Mouse (Mus musculus): ENCODE results near the gene Ilvbl. TPM values are rescaled to one million over a fixed set of nuclear protein-coding genes. Genes with fewer than 3 reads are reported as not detected.
"Not testable (repeated sequence)": the region's sequence is repeated elsewhere in the genome, so short reads cannot be mapped to it uniquely, and the experiment has no call there.

Ilvbl gene
- polyA plus RNA-seq, 1 experiment from 2014 or later: 78.9 TPM

GRCm38 (mm10) chr10:78592856-78593379 lies 18.8 kb downstream of the Ilvbl start:
- WGBS: 94% methylated on average over 4 of the region's 4 CpGs
- Histone ChIP-seq H3K4me1 (peaks cover 13% of the 10 kb centered on the region), H3K36me3 (replicated peaks) (no peaks in the 10 kb centered on the region)

GRCm38 (mm10) chr10:78593736-78594135 lies 19.6 kb downstream of the Ilvbl start:
- no peaks in the 10 kb centered on the region for H3K27me3 ChIP-seq (replicated peaks)
- no peaks in the 10 kb centered on the region for H3K9me3 ChIP-seq
- WGBS: 93% methylated on average over 5 of the region's 5 CpGs
- no peak for ATAC-seq (replicated peaks)
- H3K36me3 ChIP-seq (replicated peaks): no peaks in the 10 kb centered on the region
- H3K4me3 ChIP-seq: no peak overlapping the region
- H3K27ac ChIP-seq: no peak overlapping the region
- peaks cover 13% of the 10 kb centered on the region for H3K4me1 ChIP-seq
- no peak overlapping the region for H3K9ac ChIP-seq
- H3K4me2 ChIP-seq: no peak overlapping the region

More at GRCm38 (mm10) chr10:78592856-78593379, 18.8 kb downstream of the Ilvbl start:
- Histone ChIP-seq H3K9ac (no peak overlapping the region), H3K9me3 (no peaks in the 10 kb centered on the region), H3K4me3 (no peak overlapping the region), H3K27me3 (replicated peaks) (no peaks in the 10 kb centered on the region), H3K27ac (no peak overlapping the region), H3K4me2 (no peak overlapping the region)
- no peak for ATAC-seq (replicated peaks)

GRCm38 (mm10) chr10:78594157-78594556 lies 20.0 kb downstream of the Ilvbl start:
- 79% methylated on average over 6 of the region's 6 CpGs for WGBS
- Histone ChIP-seq H3K27ac (no peak overlapping the region), H3K9me3 (no peaks in the 10 kb centered on the region), H3K4me1 (peaks cover 13% of the 10 kb centered on the region), H3K9ac (no peak overlapping the region), H3K4me2 (no peak overlapping the region), H3K27me3 (replicated peaks) (no peaks in the 10 kb centered on the region), H3K36me3 (replicated peaks) (no peaks in the 10 kb centered on the region), H3K4me3 (no peak overlapping the region)
- no peak for ATAC-seq (replicated peaks)

GRCm38 (mm10) chr10:78594566-78594965 lies 20.4 kb downstream of the Ilvbl start:
- Histone ChIP-seq H3K36me3 (replicated peaks) (no peaks in the 10 kb centered on the region), H3K9ac (no peak overlapping the region), H3K4me3 (no peak overlapping the region), H3K27ac (no peak overlapping the region), H3K27me3 (replicated peaks) (no peaks in the 10 kb centered on the region), H3K9me3 (no peaks in the 10 kb centered on the region), H3K4me1 (peaks cover 13% of the 10 kb centered on the region), H3K4me2 (no peak overlapping the region)
- no peak for ATAC-seq (replicated peaks)

GRCm38 (mm10) chr10:78599865-78600264 lies 25.7 kb downstream of the Ilvbl start:
- no peak overlapping the region for H3K4me3 ChIP-seq
- no peaks in the 10 kb centered on the region for H3K9me3 ChIP-seq
- ATAC-seq (replicated peaks): no peak
- WGBS: 84% methylated on average over 5 of the region's 5 CpGs
- no peaks in the 10 kb centered on the region for H3K36me3 ChIP-seq (replicated peaks)
- H3K27me3 ChIP-seq (replicated peaks): no peaks in the 10 kb centered on the region
- no peak overlapping the region for H3K4me2 ChIP-seq
- no peak overlapping the region for H3K9ac ChIP-seq
- no peak overlapping the region for H3K27ac ChIP-seq
- H3K4me1 ChIP-seq: no peaks in the 10 kb centered on the region

- WGBS: 40% methylated on average over 3 of the region's 3 CpGs
- Histone ChIP-seq H3K27ac (no peak overlapping the region), H3K9me3 (no peaks in the 10 kb centered on the region), H3K4me3 (no peak overlapping the region), H3K4me2 (no peak overlapping the region), H3K9ac (no peak overlapping the region), H3K4me1 (no peaks in the 10 kb centered on the region), H3K27me3 (replicated peaks) (no peaks in the 10 kb centered on the region), H3K36me3 (replicated peaks) (no peaks in the 10 kb centered on the region)
- ATAC-seq (replicated peaks): no peak
These were observed 30.9 kb downstream of the Ilvbl start for GRCm38 (mm10) chr10:78605080-78605479.

- Histone ChIP-seq H3K36me3 (replicated peaks) (no peaks in the 10 kb centered on the region), H3K9me3 (no peaks in the 10 kb centered on the region), H3K4me3 (no peak overlapping the region), H3K4me1 (no peaks in the 10 kb centered on the region), H3K27me3 (replicated peaks) (no peaks in the 10 kb centered on the region), H3K27ac (no peak overlapping the region), H3K9ac (no peak overlapping the region), H3K4me2 (no peak overlapping the region)
- ATAC-seq (replicated peaks): no peak
- WGBS: 83% methylated on average over 3 of the region's 3 CpGs
These were observed 33.5 kb downstream of the Ilvbl start for GRCm38 (mm10) chr10:78607602-78608001.

GRCm38 (mm10) chr10:78617974-78618373 lies 43.8 kb downstream of the Ilvbl start, which contains the start of gene Olfr1357:
TSS of gene Olfr1357 (minus strand) at chr10:78618074.
- no peak within 1 kb of the TSS for H3K4me3 ChIP-seq
- no peaks in the 10 kb centered on the region for H3K9me3 ChIP-seq
- no peaks in the 10 kb centered on the region for H3K27me3 ChIP-seq (replicated peaks)
- WGBS: 85% methylated on average over 1 of the region's 1 CpGs
- no peaks in the 10 kb centered on the region for H3K36me3 ChIP-seq (replicated peaks)
- no peak for ATAC-seq (replicated peaks)
- no peak within 1 kb of the TSS for H3K9ac ChIP-seq
- no peak within 1 kb of the TSS for H3K27ac ChIP-seq
- H3K4me1 ChIP-seq: no peaks in the 10 kb centered on the region
- H3K4me2 ChIP-seq: no peak within 1 kb of the TSS

GRCm38 (mm10) chr10:78623143-78623542 lies 49.0 kb downstream of the Ilvbl start:
- not testable (repeated sequence) for H3K27me3 ChIP-seq (replicated peaks); H3K9me3 ChIP-seq; H3K9ac ChIP-seq; H3K4me1 ChIP-seq; H3K36me3 ChIP-seq (replicated peaks); H3K4me2 ChIP-seq; H3K27ac ChIP-seq; ATAC-seq (replicated peaks); H3K4me3 ChIP-seq
- WGBS: 78% methylated on average over 3 of the region's 3 CpGs

- H3K27me3 ChIP-seq (replicated peaks): no peaks in the 10 kb centered on the region
- H3K4me2 ChIP-seq: no peak overlapping the region
- no peaks in the 10 kb centered on the region for H3K36me3 ChIP-seq (replicated peaks)
- WGBS: 84% methylated on average over 4 of the region's 4 CpGs
- H3K4me1 ChIP-seq: no peaks in the 10 kb centered on the region
- no peak for ATAC-seq (replicated peaks)
- no peak overlapping the region for H3K4me3 ChIP-seq
- H3K9ac ChIP-seq: no peak overlapping the region
- H3K9me3 ChIP-seq: no peaks in the 10 kb centered on the region
- no peak overlapping the region for H3K27ac ChIP-seq
These were observed 56.0 kb downstream of the Ilvbl start for GRCm38 (mm10) chr10:78630194-78630593.

GRCm38 (mm10) chr10:78632311-78632710 lies 58.2 kb downstream of the Ilvbl start:
- Histone ChIP-seq H3K9ac (no peak overlapping the region), H3K27me3 (replicated peaks) (no peaks in the 10 kb centered on the region), H3K4me2 (peak overlapping the region; percentile 33), H3K4me3 (no peak overlapping the region), H3K9me3 (no peaks in the 10 kb centered on the region), H3K27ac (no peak overlapping the region), H3K4me1 (no peaks in the 10 kb centered on the region), H3K36me3 (replicated peaks) (no peaks in the 10 kb centered on the region)
- peak; percentile 86 for ATAC-seq (replicated peaks)
- WGBS: 16% methylated on average over 6 of the region's 6 CpGs

Measured in midbrain, embryonic 15.5 days (tissue).